Mouse (Mus musculus) myocyte (in vitro differentiated cells): Measurements from ENCODE around the gene Rtn4r.

Source experiments
- E2F4 ChIP-seq: IDR thresholded peaks from one replicate; pipeline ENCODE4 v1.6.1; 2011; ENCODE audit warnings: mild to moderate bottlenecking, control low read depth, moderate library complexity; ENCODE audit not compliant: insufficient read depth
- MAX ChIP-seq: IDR thresholded peaks from one replicate; pipeline ENCODE4 v1.6.1; 2011; ENCODE audit warnings: low read depth, mild to moderate bottlenecking, control low read depth
- MYOG ChIP-seq, 3 experiments: IDR thresholded peaks; one replicate each; pipeline ENCODE4 v1.6.1; 2011; ENCODE audit warnings: control low read depth in 2 of 3, low read depth in 2 of 3, mild to moderate bottlenecking in 2 of 3; ENCODE audit not compliant: insufficient read length in 2 of 3, control insufficient read depth in 1 of 3, insufficient read depth in 1 of 3
- POLR2A ChIP-seq: IDR thresholded peaks from one replicate; pipeline ENCODE4 v1.6.1; 2011; ENCODE audit warnings: low read depth, mild to moderate bottlenecking, control low read depth, moderate library complexity; ENCODE audit not compliant: insufficient read length
- POLR2AphosphoS2 ChIP-seq: IDR thresholded peaks from one replicate; pipeline ENCODE4 v1.6.1; 2011; ENCODE audit warnings: low read depth, control low read depth; ENCODE audit not compliant: insufficient read length
- REST ChIP-seq: IDR thresholded peaks from one replicate; pipeline ENCODE4 v1.6.1; 2011; ENCODE audit warnings: mild to moderate bottlenecking, control low read depth, moderate library complexity; ENCODE audit not compliant: insufficient read depth, insufficient read length
- TCF12 ChIP-seq: IDR thresholded peaks from one replicate; pipeline ENCODE4 v1.6.1; 2011; ENCODE audit warnings: mild to moderate bottlenecking, control low read depth; ENCODE audit not compliant: poor library complexity, insufficient read depth, severe bottlenecking
- USF1 ChIP-seq: IDR thresholded peaks from one replicate; pipeline ENCODE4 v1.6.1; 2011; ENCODE audit warnings: low read depth, mild to moderate bottlenecking, control low read depth, moderate library complexity

DNA sequence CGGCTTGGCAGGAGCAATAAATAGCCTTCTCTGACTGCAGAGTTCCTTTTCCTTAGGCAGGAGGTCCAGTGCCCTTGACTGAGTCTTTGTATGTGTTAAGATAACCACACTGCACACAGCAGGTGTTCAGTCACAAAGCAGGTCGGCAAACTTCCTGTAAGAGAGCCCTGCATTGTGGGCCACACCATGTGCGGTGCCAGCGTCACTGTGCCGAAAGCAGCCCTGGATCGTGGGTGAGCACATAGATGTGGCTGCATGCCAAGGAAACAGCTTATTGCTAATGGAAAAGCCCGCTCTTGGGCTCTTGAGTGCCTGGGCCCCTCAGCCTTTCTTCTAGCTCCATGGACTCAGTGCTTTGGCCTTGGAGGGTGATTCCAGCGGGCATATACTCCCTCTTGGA, 16.8 kb downstream of the Rtn4r start:
- TF ChIP-seq REST = no peak
- no peak for TF ChIP-seq POLR2A
- no peak for TF ChIP-seq TCF12
- TF ChIP-seq MAX = no peak
- no peak for TF ChIP-seq POLR2AphosphoS2
- no peak for TF ChIP-seq MYOG (IDR thresholded peaks at IDR 0.05; ENCODE audit: control insufficient read depth in 1 of 3, insufficient read depth in 1 of 3, insufficient read length in 2 of 3, low read depth in 2 of 3)
- no peak for TF ChIP-seq E2F4
- no peak for TF ChIP-seq USF1
